Mouse (Mus musculus): Measurements from ENCODE around the gene Armc10. TPM values are rescaled to one million over a fixed set of nuclear protein-coding genes. Genes with fewer than 3 reads are reported as not detected.
A peak's percentile ranks its signal among the peaks of the same experiment; 100 is the strongest.
"Not testable (repeated sequence)": the region's sequence is repeated elsewhere in the genome, so short reads cannot be mapped to it uniquely, and the experiment has no call there.

Armc10 gene
- polyA plus RNA-seq (2015; fragmentation: Nextera tagmentation; extraction: Ambion mirVana) = 33.8 and 35.6 TPM in 2 replicates

GRCm38 (mm10) chr5:21645439-21646132, at the start of gene Armc10, which contains the start of gene Fbxl13:
Gene Armc10 (plus strand): TSS chr5:21645813.
Gene Fbxl13 (minus strand): TSS chr5:21645634.
- peak within 1 kb of the TSS; percentile 84 for H3K4me3 ChIP-seq (replicated peaks)
- peak within 1 kb of the TSS; percentile 77 for H3K9ac ChIP-seq
- 0 out of 2 replicates have a peak, but pooled peaks cover 3% of the 10 kb centered on the region for H3K4me1 ChIP-seq
- H3K4me2 ChIP-seq = peak within 1 kb of the TSS; percentile 72
- peaks cover 13% of the 10 kb centered on the region; the same call in 1 of the 2 replicates for H3K36me3 ChIP-seq
- ATAC-seq (ENCODE audit: insufficient read depth, low FRiP score, low read depth) = peak; percentile 97
- no peaks in the 10 kb centered on the region for H3K9me3 ChIP-seq
- WGBS = 0% methylated on average over 36 of the region's 40 CpGs
- H3K27ac ChIP-seq = peak within 1 kb of the TSS; percentile 92
- H3K27me3 ChIP-seq (replicated peaks) = no peaks in the 10 kb centered on the region

GRCm38 (mm10) chr5:21599536-21599935, 46.1 kb upstream of the Armc10 start:
- not testable (repeated sequence) for ATAC-seq (ENCODE audit: insufficient read depth, low FRiP score, low read depth); H3K9ac ChIP-seq; H3K27ac ChIP-seq; H3K36me3 ChIP-seq; H3K4me2 ChIP-seq; H3K4me1 ChIP-seq; H3K9me3 ChIP-seq; H3K4me3 ChIP-seq (replicated peaks); H3K27me3 ChIP-seq (replicated peaks)
- 51% methylated on average over 2 of the region's 2 CpGs for WGBS

- WGBS = 91% methylated on average over 4 of the region's 4 CpGs
- Histone ChIP-seq H3K4me3 (replicated peaks) (no peak overlapping the region), H3K4me1 (no peaks in the 10 kb centered on the region), H3K4me2 (no peak overlapping the region), H3K36me3 (no peaks in the 10 kb centered on the region), H3K9me3 (no peaks in the 10 kb centered on the region), H3K27me3 (replicated peaks) (no peaks in the 10 kb centered on the region), H3K27ac (no peak overlapping the region), H3K9ac (no peak overlapping the region)
- no peak for ATAC-seq (ENCODE audit: insufficient read depth, low FRiP score, low read depth)
Observed at GRCm38 (mm10) chr5:21599961-21600360, 45.7 kb upstream of the Armc10 start.

- Histone ChIP-seq H3K4me2 (no peak overlapping the region), H3K4me1 (no peaks in the 10 kb centered on the region), H3K9me3 (no peaks in the 10 kb centered on the region), H3K4me3 (replicated peaks) (no peak overlapping the region), H3K9ac (no peak overlapping the region), H3K27me3 (replicated peaks) (no peaks in the 10 kb centered on the region), H3K27ac (no peak overlapping the region), H3K36me3 (no peaks in the 10 kb centered on the region)
- no peak for ATAC-seq (ENCODE audit: insufficient read depth, low FRiP score, low read depth)
- 60% methylated on average over 6 of the region's 6 CpGs for WGBS
Observed at GRCm38 (mm10) chr5:21605936-21606335, 39.7 kb upstream of the Armc10 start.

- whole genome bisulfite sequencing = 67% methylated on average over 12 of the region's 12 CpGs
- H3K4me2 ChIP-seq = no peak overlapping the region
- no peaks in the 10 kb centered on the region for H3K4me1 ChIP-seq
- no peaks in the 10 kb centered on the region for H3K27me3 ChIP-seq (replicated peaks)
- H3K9ac ChIP-seq = no peak overlapping the region
- no peaks in the 10 kb centered on the region for H3K36me3 ChIP-seq
- H3K9me3 ChIP-seq = no peaks in the 10 kb centered on the region
- no peak overlapping the region for H3K27ac ChIP-seq
- H3K4me3 ChIP-seq (replicated peaks) = no peak overlapping the region
- ATAC-seq (ENCODE audit: insufficient read depth, low FRiP score, low read depth) = no peak
Observed at GRCm38 (mm10) chr5:21608311-21609304, 37.0 kb upstream of the Armc10 start.

- Histone ChIP-seq H3K4me1 (no peaks in the 10 kb centered on the region), H3K4me2 (no peak overlapping the region), H3K4me3 (replicated peaks) (no peak overlapping the region), H3K36me3 (no peaks in the 10 kb centered on the region), H3K27ac (no peak overlapping the region), H3K9ac (no peak overlapping the region), H3K27me3 (replicated peaks) (no peaks in the 10 kb centered on the region), H3K9me3 (no peaks in the 10 kb centered on the region)
- 57% methylated on average over 3 of the region's 3 CpGs for WGBS
- no peak for ATAC-seq (ENCODE audit: insufficient read depth, low FRiP score, low read depth)
Observed at GRCm38 (mm10) chr5:21610996-21611395, 34.6 kb upstream of the Armc10 start.

- not testable (repeated sequence) for H3K27ac ChIP-seq; H3K36me3 ChIP-seq; H3K4me3 ChIP-seq (replicated peaks); H3K4me2 ChIP-seq; ATAC-seq (ENCODE audit: insufficient read depth, low FRiP score, low read depth); H3K9me3 ChIP-seq; H3K9ac ChIP-seq; H3K27me3 ChIP-seq (replicated peaks); H3K4me1 ChIP-seq
- WGBS = 96% methylated on average over 11 of the region's 11 CpGs
Observed at GRCm38 (mm10) chr5:21614299-21614698, 31.3 kb upstream of the Armc10 start.

- WGBS = 67% methylated on average over 3 of the region's 3 CpGs
- no peak overlapping the region for H3K4me2 ChIP-seq
- ATAC-seq (ENCODE audit: insufficient read depth, low FRiP score, low read depth) = no peak
Observed at GRCm38 (mm10) chr5:21616450-21617009, 29.1 kb upstream of the Armc10 start.

GRCm38 (mm10) chr5:21625916-21626315, 19.7 kb upstream of the Armc10 start:
- H3K27me3 ChIP-seq (replicated peaks) = no peaks in the 10 kb centered on the region
- no peak overlapping the region for H3K4me3 ChIP-seq (replicated peaks)
- H3K27ac ChIP-seq = no peak overlapping the region
- H3K9me3 ChIP-seq = no peaks in the 10 kb centered on the region
- H3K4me2 ChIP-seq = no peak overlapping the region
- no peak for ATAC-seq (ENCODE audit: insufficient read depth, low FRiP score, low read depth)
- no peak overlapping the region for H3K9ac ChIP-seq
- no peaks in the 10 kb centered on the region for H3K36me3 ChIP-seq
- H3K4me1 ChIP-seq = no peaks in the 10 kb centered on the region

More at GRCm38 (mm10) chr5:21616450-21617009, 29.1 kb upstream of the Armc10 start:
- H3K4me1 ChIP-seq = no peaks in the 10 kb centered on the region
- no peaks in the 10 kb centered on the region for H3K27me3 ChIP-seq (replicated peaks)
- H3K9me3 ChIP-seq = no peaks in the 10 kb centered on the region
- H3K9ac ChIP-seq = no peak overlapping the region
- H3K36me3 ChIP-seq = no peaks in the 10 kb centered on the region
- H3K27ac ChIP-seq = no peak overlapping the region
- H3K4me3 ChIP-seq (replicated peaks) = no peak overlapping the region

- H3K36me3 ChIP-seq = no peaks in the 10 kb centered on the region
- ATAC-seq (ENCODE audit: insufficient read depth, low FRiP score, low read depth) = no peak
- no peaks in the 10 kb centered on the region for H3K9me3 ChIP-seq
- H3K27me3 ChIP-seq (replicated peaks) = no peaks in the 10 kb centered on the region
- 4% methylated on average over 1 of the region's 1 CpGs for WGBS
- no peak overlapping the region for H3K27ac ChIP-seq
- no peak overlapping the region for H3K4me3 ChIP-seq (replicated peaks)
- 0 out of 2 replicates have a peak, but pooled peaks cover 3% of the 10 kb centered on the region for H3K4me1 ChIP-seq
- no peak overlapping the region for H3K4me2 ChIP-seq
- no peak overlapping the region for H3K9ac ChIP-seq
Observed at GRCm38 (mm10) chr5:21640961-21641360, 4.7 kb upstream of the Armc10 start.

- Histone ChIP-seq H3K27ac (no peak overlapping the region), H3K4me1 (0 out of 2 replicates have a peak, but pooled peaks cover 3% of the 10 kb centered on the region), H3K4me2 (no peak overlapping the region), H3K9me3 (no peaks in the 10 kb centered on the region), H3K36me3 (peaks cover 1% of the 10 kb centered on the region; the same call in 1 of the 2 replicates), H3K9ac (no peak overlapping the region), H3K4me3 (replicated peaks) (no peak overlapping the region), H3K27me3 (replicated peaks) (no peaks in the 10 kb centered on the region)
- ATAC-seq (ENCODE audit: insufficient read depth, low FRiP score, low read depth) = no peak
- 23% methylated on average over 1 of the region's 1 CpGs for WGBS
Observed at GRCm38 (mm10) chr5:21643606-21644005, 2.0 kb upstream of the Armc10 start.

All from stomach, embryonic 15.5 days (tissue).